Mouse (Mus musculus) small intestine, adult 2 months (tissue): Measurements from ENCODE around the gene Tff3.

Source experiments
- CTCF ChIP-seq: fragments of 200-500 bp; IDR thresholded peaks from 2 replicates; pipeline ENCODE4 v1.5.1; 2012; ENCODE audit warnings: low read depth, mild to moderate bottlenecking, control low read depth, inconsistent platforms, low read length, moderate library complexity, mixed read lengths; ENCODE audit not compliant: insufficient replicate concordance, insufficient read length; ENCODE audit errors: extremely low read depth
- POLR2A ChIP-seq: fragments of 200-500 bp; IDR thresholded peaks from 2 replicates; pipeline ENCODE4 v1.6.1; 2012; ENCODE audit warnings: low read depth, mild to moderate bottlenecking, control low read depth, inconsistent platforms, low read length, moderate library complexity

GRCm38 (mm10) chr17:31095570-31095969, 33.9 kb downstream of the Tff3 start:
- TF ChIP-seq CTCF, result no peak
- no peak for TF ChIP-seq POLR2A
